Mouse (Mus musculus) adrenal gland, adult (tissue): ENCODE measurements at regions not wholly inside any gene's neighbourhood (a gene's known extent, or its start where the extent isn't known, plus 50 kb on each side); places are given as distances from the start of the nearest gene placed in this dataset.

Experiments
- DNase-seq, 2 experiments: peaks; one replicate each; pipeline ENCODE4 v3.0.0; 2022 to 2023; ENCODE audit warnings: low spot score in 1 of 2; ENCODE audit not compliant: inconsistent age in 2 of 2

DNA sequence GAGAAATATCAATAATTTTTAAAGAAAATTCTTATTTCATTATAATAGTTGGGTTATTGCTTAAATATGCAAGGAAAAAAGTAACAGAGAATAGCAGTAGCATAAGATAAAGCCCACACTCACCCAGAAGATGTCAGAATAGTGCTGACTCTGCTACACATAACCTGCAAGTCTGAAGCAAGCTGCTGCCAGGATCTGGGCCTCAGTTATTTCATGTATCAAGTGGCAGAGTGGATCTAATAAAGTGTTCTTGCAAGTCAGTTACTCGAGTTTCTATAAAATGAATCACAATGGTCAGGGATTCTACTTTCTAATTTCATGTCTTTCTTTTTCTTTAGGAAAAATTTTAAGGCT, 466.2 kb downstream of the Klhl13 start:
- no peak for DNase-seq

DNA sequence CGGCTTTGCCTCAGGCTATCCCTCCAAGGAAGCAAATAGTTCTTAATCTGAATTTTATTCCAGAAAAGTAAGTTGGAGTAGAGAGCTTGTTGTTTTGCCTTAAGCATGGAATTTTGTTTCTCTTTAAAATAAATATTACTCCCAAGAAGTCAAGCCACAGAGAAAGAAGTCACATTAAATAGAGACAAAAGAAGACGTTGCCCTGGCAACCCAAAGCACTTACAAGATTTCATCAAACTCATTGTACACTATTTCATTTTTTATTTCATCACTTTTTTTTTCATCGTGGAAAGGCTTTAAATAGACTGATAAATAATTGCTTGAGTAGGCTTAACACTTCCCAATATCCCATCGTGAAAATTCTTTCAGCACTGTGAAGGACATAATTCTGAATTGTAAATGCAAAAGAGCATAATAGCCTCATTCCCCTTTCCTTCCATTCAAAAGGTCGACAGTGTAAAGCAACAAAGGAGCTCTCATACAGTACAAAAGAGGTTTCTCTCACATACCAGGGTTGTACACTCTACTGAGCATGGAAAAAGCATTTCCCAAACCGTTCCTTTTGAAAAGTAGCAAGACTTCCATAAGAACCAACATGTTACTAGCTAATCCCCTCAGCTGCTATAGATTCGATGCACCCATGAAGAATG, 466.7 kb downstream of the Klhl13 start:
- no peak for DNase-seq

DNA sequence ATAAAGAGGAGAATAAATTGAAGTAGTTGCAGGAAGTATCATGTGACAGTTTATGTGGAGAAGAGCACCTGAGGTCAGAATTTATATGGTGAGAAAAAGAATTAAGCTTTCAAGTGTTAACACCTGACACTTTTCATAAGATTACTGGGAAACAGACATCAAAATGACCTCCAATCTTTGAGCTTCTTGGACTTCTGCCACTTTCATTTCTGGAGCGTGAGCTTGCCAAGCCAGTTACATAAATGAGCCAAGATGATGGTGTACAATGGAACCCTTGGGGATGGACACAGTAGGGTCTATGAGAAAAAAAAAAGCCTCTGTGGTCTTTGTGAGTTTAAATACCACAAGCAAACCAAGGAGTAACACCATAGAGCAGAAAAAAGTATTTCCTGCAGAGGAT, 495.1 kb downstream of the Klhl13 start:
- peak in 1 of 2 experiments; percentile 42 for DNase-seq

DNA sequence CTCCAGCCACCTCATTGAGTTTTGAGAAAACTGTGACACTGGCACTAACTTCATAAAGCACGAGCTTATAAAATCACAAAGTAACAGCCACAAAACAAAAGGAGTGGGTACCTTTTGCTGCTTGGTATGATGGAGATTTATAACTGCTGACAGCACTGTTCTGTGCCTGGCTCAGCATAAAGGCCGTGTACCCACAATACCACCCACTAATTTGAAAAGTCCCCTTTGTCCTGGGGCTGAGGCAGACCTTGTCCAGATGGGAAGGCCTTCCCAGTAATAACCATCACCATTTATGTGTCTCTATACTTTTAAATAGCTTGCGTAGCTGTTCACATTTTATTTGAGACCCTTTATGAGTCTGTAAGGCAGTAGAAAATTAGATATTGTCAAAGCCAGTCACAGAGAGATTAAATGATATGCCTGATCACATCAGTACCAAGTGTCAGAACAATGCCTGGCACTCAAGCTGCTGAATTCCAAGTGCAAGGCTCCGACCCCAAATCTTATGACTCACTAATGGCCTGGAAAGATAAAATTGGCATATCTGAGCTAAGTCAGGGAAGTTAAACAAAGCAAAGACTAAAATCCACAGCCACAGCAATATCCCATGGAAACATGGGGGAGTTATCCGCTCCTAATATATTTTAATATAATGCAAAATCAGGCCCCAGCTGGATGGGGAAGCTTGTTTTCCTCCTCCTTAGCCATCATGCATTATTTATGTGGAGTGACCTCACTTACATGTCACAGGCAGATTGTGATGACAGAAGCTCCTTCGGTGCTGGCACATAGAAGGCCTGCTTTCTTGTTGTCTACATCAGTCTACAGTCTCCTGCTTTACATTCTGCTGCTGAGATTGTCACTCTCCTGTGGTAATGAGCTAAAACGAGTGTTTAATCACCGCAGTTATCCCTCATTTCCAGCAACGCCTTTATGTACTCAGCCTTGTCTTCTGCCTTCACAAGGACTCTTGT, 515.1 kb downstream of the Klhl13 start:
- no peak for DNase-seq

DNA sequence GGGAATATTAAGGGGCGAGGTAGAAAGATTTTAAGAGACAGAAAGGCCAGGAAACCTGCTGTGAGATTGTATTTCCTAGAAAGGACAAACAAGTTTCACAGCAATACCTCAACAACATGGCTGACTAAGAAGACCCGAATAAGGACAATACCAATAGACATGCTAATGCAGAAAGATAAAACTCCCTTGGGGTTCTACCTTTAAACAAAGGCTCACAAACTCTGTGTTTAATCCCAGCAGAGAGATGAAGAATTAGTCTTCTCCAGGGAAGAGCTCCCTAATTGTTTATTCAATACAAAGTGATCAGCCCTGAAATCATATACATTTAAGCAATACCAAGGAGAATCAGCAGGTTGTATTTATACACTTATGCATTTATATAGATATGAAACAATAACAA, 516.1 kb downstream of the Klhl13 start:
- no peak for DNase-seq

DNA sequence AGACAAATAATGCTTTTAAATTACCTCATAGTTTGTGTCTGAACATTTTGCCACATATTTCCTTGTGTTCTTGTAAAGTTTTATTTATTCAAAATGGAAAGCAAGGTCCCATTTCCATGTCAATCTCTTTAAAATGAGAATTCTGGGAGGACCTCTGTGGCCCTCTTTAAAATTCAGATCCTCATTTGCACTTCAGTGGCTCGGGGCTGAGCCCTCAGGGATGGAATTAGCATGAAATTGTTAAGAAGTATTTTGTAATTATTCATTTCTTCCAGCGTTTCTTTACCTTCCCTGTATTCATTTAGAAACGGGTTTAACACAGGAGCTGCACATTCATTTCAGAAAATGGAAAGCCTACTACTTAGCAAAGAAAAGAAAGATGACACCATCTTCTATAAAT, 531.7 kb downstream of the Klhl13 start:
- DNase-seq: no peak

DNA sequence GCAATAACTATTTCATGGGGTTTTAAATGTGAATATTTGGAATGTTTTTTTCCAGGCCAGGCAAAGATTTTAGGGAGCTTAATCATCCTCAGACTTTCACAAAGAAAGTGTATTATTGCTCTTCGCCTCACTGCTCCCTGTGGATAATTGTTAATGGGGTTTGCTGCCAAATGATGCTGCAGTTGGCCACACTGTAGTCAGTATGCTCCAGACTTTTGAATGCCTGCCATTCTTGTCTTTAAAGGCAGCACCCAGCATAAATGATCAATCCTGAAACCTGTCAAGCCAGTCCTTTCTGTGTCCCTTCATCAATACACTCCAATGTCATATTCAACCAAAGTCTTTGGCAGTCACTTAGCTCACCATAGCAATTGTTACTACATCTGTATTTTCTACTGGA, 559.7 kb downstream of the Klhl13 start:
- DNase-seq: no peak

DNA sequence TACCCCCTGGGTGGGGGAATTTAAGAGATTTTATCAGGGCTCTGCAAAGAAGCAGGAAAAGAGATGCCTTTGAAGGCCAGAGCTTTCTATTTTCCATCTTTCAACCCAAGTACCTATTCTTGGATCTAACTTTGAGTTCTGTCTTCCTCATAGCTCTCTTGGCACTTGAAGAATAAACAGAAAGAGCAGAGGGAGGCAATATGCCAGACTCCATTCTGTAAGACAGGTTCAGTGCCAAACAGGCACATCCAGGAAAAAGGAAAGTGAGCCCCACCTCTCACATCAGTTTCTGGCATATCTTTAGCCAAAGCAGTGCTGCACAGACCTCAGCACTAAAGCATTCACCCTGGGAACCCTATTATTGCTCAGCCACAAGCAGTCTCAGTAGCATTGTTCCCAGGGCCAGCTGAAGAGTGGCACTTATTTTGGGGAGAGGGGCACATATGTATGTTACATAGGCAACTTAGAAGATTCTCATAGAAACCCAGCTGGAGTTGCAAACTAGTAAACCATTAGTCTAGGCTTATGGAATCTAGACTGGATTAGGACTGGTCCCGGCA, 594.8 kb downstream of the Klhl13 start:
- DNase-seq: no peak

DNA sequence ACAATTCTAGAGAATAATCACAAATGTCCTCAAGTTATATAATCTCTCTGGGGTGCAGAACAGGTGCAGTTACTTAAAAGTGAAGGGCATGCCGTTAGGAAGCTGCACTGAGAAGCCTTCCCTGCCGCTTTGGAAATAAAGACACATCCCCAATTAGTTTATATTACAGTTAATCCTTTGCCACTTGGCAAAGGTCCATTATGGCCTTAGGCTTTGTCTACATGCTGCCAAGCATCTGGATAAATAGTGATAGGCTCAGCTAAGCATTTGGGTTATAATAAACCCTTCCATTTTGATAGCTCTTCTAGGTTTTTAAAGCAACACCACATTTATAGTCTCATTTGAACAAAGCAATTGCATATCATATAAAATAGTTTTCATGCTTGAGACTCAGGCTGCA, 625.6 kb downstream of the Klhl13 start:
- no peak for DNase-seq

DNA sequence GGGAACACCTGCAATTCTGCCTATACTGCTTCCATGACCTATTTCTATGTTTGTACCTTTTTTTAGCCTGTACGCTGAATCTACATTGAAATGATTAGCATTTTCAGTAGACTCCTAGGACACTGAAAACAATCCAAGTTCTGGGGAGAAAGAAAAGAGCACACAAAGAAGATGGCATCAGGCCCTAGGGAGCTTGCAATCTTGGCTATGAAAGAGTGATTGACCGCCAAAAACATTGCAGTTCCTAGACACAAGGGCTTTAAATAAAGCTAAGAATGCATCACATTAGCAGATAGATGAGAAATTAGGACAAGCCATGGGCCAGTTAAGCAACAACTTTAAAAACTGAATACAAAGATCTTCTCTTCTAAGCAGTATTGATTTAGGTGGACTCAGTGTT, 666.7 kb downstream of the Klhl13 start:
- DNase-seq: no peak

DNA sequence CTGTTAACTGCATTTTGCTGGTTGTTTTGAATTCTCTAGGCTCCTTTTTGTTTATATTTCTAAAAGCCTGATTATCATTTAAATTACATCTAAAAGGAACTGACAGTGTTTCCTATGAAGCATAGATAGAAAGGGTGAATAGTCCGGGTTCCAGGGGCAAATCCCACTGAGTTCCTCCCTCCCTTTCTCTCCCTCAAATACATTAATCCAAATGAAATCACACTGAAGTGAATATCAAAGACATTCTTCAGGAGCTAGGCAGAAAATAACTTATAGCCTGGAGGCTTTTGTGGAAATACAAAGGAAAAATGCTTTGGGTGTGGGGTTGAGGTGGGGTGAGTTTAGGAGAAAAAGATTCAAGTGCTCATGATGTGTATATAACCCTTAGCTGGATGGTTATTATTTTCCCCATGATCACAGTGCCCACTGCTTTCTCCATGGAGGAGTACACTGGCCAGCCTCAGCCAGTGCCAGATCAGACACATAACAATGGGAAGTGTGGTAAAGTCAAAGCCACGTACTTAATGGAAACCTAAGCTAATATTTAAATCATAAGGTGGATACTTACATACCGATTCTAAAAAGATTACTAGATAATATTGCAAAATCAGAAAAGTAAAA, 707.0 kb downstream of the Klhl13 start:
- no peak for DNase-seq
